ENCODE assay signal across 19 mouse cellular contexts in genomic region chrX:164145463-164146250, GRCm38 (mm10). TPM values are rescaled to one million over a fixed set of nuclear protein-coding genes. Genes with fewer than 3 reads are reported as not detected.
A peak's percentile ranks its signal among the peaks of the same experiment; 100 is the strongest.
DNase-seq lines count a peak whose midpoint lies in the region; ATAC-seq and TF ChIP-seq lines count a peak whose summit lies in the region.
"Had no signal": no experiment of that assay in that cellular context is flagged by ENCODE, and none has a peak within 500 bp of the region (broad histone marks: within the 10 kb centered on the region; RNA-seq: fewer than 3 reads in every experiment).

No protein-coding gene starts in this region.

- no peak overlapping the region for H3K9ac ChIP-seq in liver, embryonic 16.5 days (ENCODE audit: low read depth, low read length)
- H3K9ac ChIP-seq in kidney, embryonic 14.5 days (ENCODE audit: low read depth, low read length): no peak overlapping the region
- no peak overlapping the region for H3K9ac ChIP-seq in hindbrain, embryonic 11.5 days (ENCODE audit: low read depth, low read length)
- H3K9ac ChIP-seq: neural tube, embryonic 13.5 days had no signal

- H3K27me3 ChIP-seq in kidney, adult 2 months (replicated peaks; ENCODE audit: control insufficient read depth, insufficient read depth, low read length): no peaks in the 10 kb centered on the region
- H3K27me3 ChIP-seq in liver, embryonic 16.5 days (ENCODE audit: control insufficient read depth, insufficient read depth, low read depth, low read length): no peaks in the 10 kb centered on the region; the same call in none of the 2 replicates
- H3K27me3 ChIP-seq in kidney, embryonic 14.5 days (ENCODE audit: control insufficient read depth, insufficient read depth, low read length): no peaks in the 10 kb centered on the region
- H3K27me3 ChIP-seq in hindbrain, embryonic 11.5 days (ENCODE audit: control insufficient read depth, insufficient read depth, low read length): no peaks in the 10 kb centered on the region

- H3K27ac ChIP-seq in kidney, adult 2 months (ENCODE audit: insufficient read depth, low read depth, low read length): peak overlapping the region; percentile 23; the same call in 1 of the 2 replicates
- H3K27ac ChIP-seq in liver, embryonic 16.5 days (ENCODE audit: low read length): peak overlapping the region; percentile 77
- no peak overlapping the region for H3K27ac ChIP-seq in kidney, embryonic 14.5 days (ENCODE audit: low read depth, low read length)
- H3K27ac ChIP-seq in hindbrain, embryonic 11.5 days (ENCODE audit: low read depth, low read length): no peak overlapping the region
- H3K27ac ChIP-seq: layer of hippocampus, adult 2 months; neural tube, embryonic 13.5 days had no signal

- TF ChIP-seq POLR2A in kidney, adult 2 months (IDR thresholded peaks at IDR 0.05; ENCODE audit: low read depth, low read length): no peak

- H3K4me3 ChIP-seq in kidney, adult 2 months (ENCODE audit: insufficient read depth, low read depth, low read length): no peak overlapping the region
- H3K4me3 ChIP-seq in liver, embryonic 16.5 days (ENCODE audit: low read depth, low read length): no peak overlapping the region
- H3K4me3 ChIP-seq in kidney, embryonic 14.5 days (ENCODE audit: low read length): no peak overlapping the region
- no peak overlapping the region for H3K4me3 ChIP-seq in hindbrain, embryonic 11.5 days (ENCODE audit: low read depth, low read length)
- H3K4me3 ChIP-seq: layer of hippocampus, adult 2 months; neural tube, embryonic 13.5 days had no signal

- no peak for TF ChIP-seq CTCF in kidney, adult 2 months (conservative IDR thresholded peaks at IDR 0.05; ENCODE audit: insufficient read depth, insufficient read length, low read depth, low read length)

- peaks cover 7% of the 10 kb centered on the region; the same call in 1 of the 2 replicates for H3K4me1 ChIP-seq in kidney, adult 2 months (ENCODE audit: control insufficient read depth, insufficient read depth, low read length)
- peaks cover 9% of the 10 kb centered on the region for H3K4me1 ChIP-seq in liver, embryonic 16.5 days (ENCODE audit: control insufficient read depth, low read depth, low read length)
- no peaks in the 10 kb centered on the region for H3K4me1 ChIP-seq in kidney, embryonic 14.5 days (ENCODE audit: control insufficient read depth, insufficient read depth, low read length)
- no peaks in the 10 kb centered on the region for H3K4me1 ChIP-seq in hindbrain, embryonic 11.5 days (replicated peaks; ENCODE audit: control insufficient read depth, insufficient read depth, low read length)
- H3K4me1 ChIP-seq: neural tube, embryonic 13.5 days had no signal

- DNase-seq in kidney, adult 2 months: peak; percentile 40
- DNase-seq in kidney, postnatal 25 days: no peak
- DNase-seq in NIH3T3 (ENCODE audit: low read depth): peak; percentile 28
- peak; percentile 2 for DNase-seq in fibroblast of lung, adult 2 months (ENCODE audit: low read depth)
- no peak for DNase-seq in gastrocnemius, postnatal 25 days
- DNase-seq in hindbrain, embryonic 11.5 days (ENCODE audit: low spot score): no peak
- DNase-seq: kidney, adult 11 months; retina, postnatal 1 day; thymus, postnatal 4 days had no signal

- H3K4me2 ChIP-seq in liver, embryonic 16.5 days (ENCODE audit: low read depth, low read length): no peak overlapping the region
- H3K4me2 ChIP-seq in kidney, embryonic 14.5 days (replicated peaks; ENCODE audit: low read depth, low read length): no peak overlapping the region
- no peak overlapping the region for H3K4me2 ChIP-seq in hindbrain, embryonic 11.5 days (replicated peaks; ENCODE audit: low read depth, low read length)
- H3K4me2 ChIP-seq: neural tube, embryonic 13.5 days had no signal

- no peaks in the 10 kb centered on the region for H3K9me3 ChIP-seq in liver, embryonic 16.5 days (replicated peaks; ENCODE audit: control insufficient read depth, low read length)
- no peaks in the 10 kb centered on the region for H3K9me3 ChIP-seq in kidney, embryonic 14.5 days (ENCODE audit: control insufficient read depth, low read length)
- H3K9me3 ChIP-seq in hindbrain, embryonic 11.5 days (ENCODE audit: control insufficient read depth, low read length): no peaks in the 10 kb centered on the region
- H3K9me3 ChIP-seq: neural tube, embryonic 13.5 days had no signal

- 51% methylated on average over 6 of the region's 6 CpGs for WGBS in kidney, adult 2 months
- 56% methylated on average over 6 of the region's 6 CpGs for WGBS in liver, embryonic 16.5 days (ENCODE audit: insufficient replicate concordance)
- WGBS in kidney, embryonic 14.5 days: 88% methylated on average over 6 of the region's 6 CpGs
- WGBS in hindbrain, embryonic 11.5 days: 92% methylated on average over 6 of the region's 6 CpGs

- no peaks in the 10 kb centered on the region for H3K36me3 ChIP-seq in kidney, adult 2 months (ENCODE audit: control insufficient read depth, insufficient read depth, low read length)
- H3K36me3 ChIP-seq in liver, embryonic 16.5 days (ENCODE audit: control insufficient read depth, insufficient read depth): no peaks in the 10 kb centered on the region
- H3K36me3 ChIP-seq in kidney, embryonic 14.5 days (ENCODE audit: control insufficient read depth, insufficient read depth, low read length): no peaks in the 10 kb centered on the region
- H3K36me3 ChIP-seq in hindbrain, embryonic 11.5 days (ENCODE audit: control insufficient read depth, insufficient read depth, low read length): no peaks in the 10 kb centered on the region
- H3K36me3 ChIP-seq: neural tube, embryonic 13.5 days had no signal

- ATAC-seq in liver, embryonic 16.5 days (ENCODE audit: low read depth): peak; percentile 91
- no peak for ATAC-seq in kidney, embryonic 14.5 days (ENCODE audit: low FRiP score, low TSS enrichment)
- no peak for ATAC-seq in hindbrain, embryonic 11.5 days (ENCODE audit: low FRiP score)
- ATAC-seq: forebrain, embryonic 16.5 days; midbrain, embryonic 16.5 days had no signal

RNA-seq across cellular contexts. Expression of gene Ace2, which starts 6.5 kb away (rescaled TPM):
- polyA plus RNA-seq in kidney, adult 2 months (2012; rRNA removed): 8.4 and 11.0 TPM in 2 replicates
- 0.14 and 0.84 TPM in 2 replicates for polyA plus RNA-seq in liver, embryonic 16.5 days (2015; fragmentation: Nextera tagmentation; extraction: Ambion mirVana)
- under 1 TPM; 0.56 to 0.67 TPM for total RNA-seq in gastrocnemius, postnatal 25 days (2021)
- polyA plus RNA-seq in kidney, embryonic 14.5 days (2014; fragmentation: Nextera tagmentation; extraction: Ambion mirVana): 46.4 and 53.1 TPM in 2 replicates
- 0.22 and 0.88 TPM in 2 replicates for polyA plus RNA-seq in hindbrain, embryonic 11.5 days (2014; fragmentation: Nextera tagmentation; extraction: Ambion mirVana)
- total RNA-seq: hematopoietic stem cell, adult 5-6 weeks had no signal
- polyA plus RNA-seq: forebrain, embryonic 16.5 days; neural tube, embryonic 13.5 days had no signal

RNA-seq across cellular contexts. Expression of gene Cltrn, which starts 57.0 kb away (rescaled TPM):
- 171 and 274 TPM in 2 replicates for polyA plus RNA-seq in kidney, adult 2 months (2012; rRNA removed)
- 1.3 and 1.6 TPM in 2 replicates for polyA plus RNA-seq in liver, embryonic 16.5 days (2015; fragmentation: Nextera tagmentation; extraction: Ambion mirVana)
- total RNA-seq in gastrocnemius, postnatal 25 days (2021): not detected
- 29.7 and 31.0 TPM in 2 replicates for polyA plus RNA-seq in kidney, embryonic 14.5 days (2014; fragmentation: Nextera tagmentation; extraction: Ambion mirVana)
- 0.43 and 1.0 TPM in 2 replicates for polyA plus RNA-seq in hindbrain, embryonic 11.5 days (2014; fragmentation: Nextera tagmentation; extraction: Ambion mirVana)
- total RNA-seq: hematopoietic stem cell, adult 5-6 weeks; layer of hippocampus, adult 2 months; left cerebral cortex, postnatal 14 days had no signal
- polyA plus RNA-seq: C2C12; forebrain, embryonic 16.5 days; gonadal fat pad, adult 2 months; neural tube, embryonic 13.5 days had no signal

Comparison
In these comparisons a context has a peak if more than half of its experiments do, and no peak if none do; other contexts are left out.
1. DNase-seq: peak in kidney, adult 2 months (single experiment), NIH3T3 (single experiment) and fibroblast of lung, adult 2 months (single experiment); none in kidney, postnatal 25 days (0 of 2), gastrocnemius, postnatal 25 days (single experiment) and hindbrain, embryonic 11.5 days (single experiment).
2. H3K27ac ChIP-seq: peak in kidney, adult 2 months (single experiment) and liver, embryonic 16.5 days (single experiment); none in kidney, embryonic 14.5 days (single experiment) and hindbrain, embryonic 11.5 days (single experiment).
3. RNA of gene Cltrn, which starts 57.0 kb away (polyA plus RNA-seq): 171 to 274 TPM in kidney, adult 2 months and 29.7 to 31.0 TPM in kidney, embryonic 14.5 days; 1.3 to 1.6 TPM in liver, embryonic 16.5 days and 0.43 to 1.0 TPM in hindbrain, embryonic 11.5 days; every median in the first group is over 10 times any median in the second.